Mouse (Mus musculus) monocyte, adult 2 months (primary cell): Measurements from ENCODE around the gene Surf2.

ENCODE experiments used
- DNase-seq, 2 experiments: peaks; one replicate each; pipeline ENCODE4 v3.0.0; 2022; ENCODE audit warnings: low spot score in 2 of 2, low read depth in 1 of 2

Surf2 gene

GRCm38 (mm10) chr2:26914148-26914941, 1.8 kb upstream of the Surf2 start:
- no peak for DNase-seq

- no peak for DNase-seq
Measured at GRCm38 (mm10) chr2:26916738-26917137, 571 bp downstream of the Surf2 start.

GRCm38 (mm10) chr2:26919684-26920083, 3.5 kb downstream of the Surf2 start:
- DNase-seq = no peak

- no peak for DNase-seq
Measured at GRCm38 (mm10) chr2:26920190-26920855, 4.2 kb downstream of the Surf2 start.

- no peak for DNase-seq
Measured at GRCm38 (mm10) chr2:26921784-26922183, 5.6 kb downstream of the Surf2 start.

GRCm38 (mm10) chr2:26927745-26928476, 11.7 kb downstream of the Surf2 start:
- no peak for DNase-seq

- DNase-seq = peak in 1 of 2 experiments; percentile 46
Measured at GRCm38 (mm10) chr2:26930390-26930789, 14.2 kb downstream of the Surf2 start.

- DNase-seq = peak in 1 of 2 experiments; percentile 13
Measured at GRCm38 (mm10) chr2:26932473-26933303, 16.5 kb downstream of the Surf2 start.

GRCm38 (mm10) chr2:26933304-26934055, 17.3 kb downstream of the Surf2 start, which contains the start of the genes Surf4 and Stkld1:
Surf4 (minus strand) TSS chr2:26933928.
Stkld1 (plus strand) TSS chr2:26934047.
- DNase-seq = peak; percentile 71 to 83

GRCm38 (mm10) chr2:26935286-26935685, 19.1 kb downstream of the Surf2 start:
- no peak for DNase-seq

GRCm38 (mm10) chr2:26936425-26936824, 20.3 kb downstream of the Surf2 start:
- DNase-seq = no peak

GRCm38 (mm10) chr2:26941539-26941938, 25.4 kb downstream of the Surf2 start:
- DNase-seq = peak in 1 of 2 experiments; percentile 23

- no peak for DNase-seq
Measured at GRCm38 (mm10) chr2:26943253-26943652, 27.1 kb downstream of the Surf2 start.

- no peak for DNase-seq
Measured at GRCm38 (mm10) chr2:26950411-26950810, 34.2 kb downstream of the Surf2 start.

- no peak for DNase-seq
Measured at GRCm38 (mm10) chr2:26951346-26951905, 35.3 kb downstream of the Surf2 start.

- DNase-seq = no peak
Measured at GRCm38 (mm10) chr2:26952193-26952592, 36.0 kb downstream of the Surf2 start.

GRCm38 (mm10) chr2:26952866-26953265, 36.7 kb downstream of the Surf2 start:
- DNase-seq = no peak

GRCm38 (mm10) chr2:26954735-26955395, 38.7 kb downstream of the Surf2 start:
- DNase-seq = no peak

GRCm38 (mm10) chr2:26956811-26957487, 40.8 kb downstream of the Surf2 start:
- DNase-seq = no peak
